Mouse (Mus musculus): ENCODE results near the gene Ptpdc1.

The Ptpdc1 gene

DNA sequence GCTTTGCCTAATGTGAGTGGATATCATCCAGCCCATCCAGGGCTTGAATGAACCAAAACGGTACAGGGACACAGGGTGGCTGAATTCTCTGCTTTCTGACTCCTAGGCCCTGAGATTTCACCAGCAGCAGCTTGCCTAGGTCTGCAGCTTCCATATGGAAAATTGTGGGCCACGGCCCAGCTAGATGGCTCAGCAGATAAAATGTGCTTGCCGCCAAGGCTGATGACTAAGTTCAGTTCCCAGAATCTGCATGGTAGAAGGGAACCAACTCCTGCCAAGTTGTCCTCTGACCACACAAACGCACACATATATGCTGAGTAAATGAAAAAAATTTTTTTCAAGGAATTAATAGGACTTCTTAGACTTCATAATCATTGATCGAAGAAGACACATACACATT is 77.2 kb downstream of the Ptpdc1 start:
- no peak for DNase-seq (ENCODE audit: low read depth, low spot score)

DNA sequence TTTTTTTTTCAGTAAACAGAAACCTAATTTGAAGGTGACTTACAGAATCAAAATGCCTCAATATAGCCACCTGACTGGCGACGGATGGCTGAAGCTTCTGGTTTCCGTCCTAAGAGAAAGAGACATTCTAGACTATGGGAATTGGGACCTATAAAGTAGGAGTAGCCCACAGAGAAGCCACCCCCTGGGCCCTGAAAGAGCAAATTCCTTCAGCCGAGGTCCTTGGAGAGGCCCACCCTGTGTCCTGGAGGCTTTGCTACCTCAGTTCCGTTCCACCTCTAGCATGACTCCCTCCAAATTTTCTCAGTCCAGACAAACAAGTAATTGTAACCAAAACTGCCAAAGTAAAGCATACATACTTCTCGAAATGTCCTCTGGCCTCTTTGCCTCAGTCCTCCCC is 77.8 kb downstream of the Ptpdc1 start:
- no peak for DNase-seq (ENCODE audit: low read depth, low spot score)

DNA sequence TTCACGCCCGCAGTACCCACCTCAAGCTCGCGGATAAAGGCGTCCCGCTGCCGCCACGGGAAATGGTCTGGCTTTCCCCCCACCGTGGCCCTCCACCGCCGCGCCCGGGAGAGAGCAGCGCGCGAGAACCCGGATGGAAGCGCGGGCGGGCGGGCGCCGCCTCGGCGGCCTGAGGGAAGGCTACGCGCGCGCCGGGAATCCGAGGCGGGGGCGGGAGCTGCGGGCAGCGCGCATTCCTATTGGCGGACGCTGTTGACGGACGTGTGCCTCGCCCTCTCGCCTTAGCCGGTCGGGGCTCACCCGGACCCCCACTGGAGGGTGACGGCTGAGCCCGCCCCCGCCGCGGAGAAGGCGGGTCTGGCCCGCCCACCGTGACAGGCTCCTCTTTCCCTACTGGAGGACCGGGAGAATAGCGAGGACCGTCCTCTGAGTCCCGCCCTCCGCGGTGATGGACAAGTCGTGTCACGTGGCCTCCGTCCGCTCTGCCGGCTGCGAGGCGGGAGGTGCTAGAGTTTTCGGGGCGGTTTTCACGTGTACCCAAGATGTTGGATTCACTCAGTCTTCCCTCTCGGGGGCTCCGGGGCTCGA is 79.0 kb downstream of the Ptpdc1 start:
- peak; percentile 98 for DNase-seq (ENCODE audit: low read depth, low spot score)

DNA sequence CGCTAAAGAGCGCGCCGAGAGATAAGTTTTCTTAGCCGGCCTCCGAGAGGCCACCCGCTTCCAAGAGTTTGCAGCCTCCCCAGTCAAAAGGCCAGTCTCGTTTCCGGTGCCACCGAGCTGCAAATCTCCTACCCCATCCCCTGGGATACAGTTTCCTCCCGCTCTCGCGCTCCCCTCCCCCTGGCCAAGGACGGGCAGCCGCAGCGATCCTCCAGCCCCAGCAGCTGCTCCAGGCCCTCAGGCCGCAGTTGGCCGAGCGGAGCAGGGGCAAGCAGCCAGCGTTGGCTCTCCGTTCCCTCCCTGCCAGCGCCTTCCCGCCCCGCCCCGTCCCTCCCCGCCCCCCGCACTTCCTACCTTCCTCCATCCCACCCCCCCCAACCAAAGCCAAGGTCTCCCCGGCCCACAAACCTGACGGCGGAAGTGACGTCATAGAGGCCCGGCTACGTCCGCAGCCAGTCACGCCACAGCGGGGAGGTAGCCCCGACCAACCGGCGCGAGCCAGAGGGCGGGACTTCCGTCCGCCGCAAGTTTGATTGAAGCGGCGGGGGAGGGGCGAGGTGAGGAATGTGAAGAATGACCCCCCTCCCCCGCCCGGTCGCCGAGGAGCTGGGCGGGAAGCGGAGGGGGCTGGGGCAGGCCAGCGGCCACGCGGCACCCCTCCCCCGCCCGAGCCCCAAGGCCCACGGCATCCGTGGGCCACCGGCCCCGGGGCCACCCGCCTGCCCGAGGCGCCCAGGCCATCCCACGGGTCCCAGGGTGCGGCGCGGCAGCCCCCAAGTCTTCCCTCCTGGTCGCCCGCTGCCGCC is 79.8 kb downstream of the Ptpdc1 start:
- peak; percentile 99 for DNase-seq (ENCODE audit: low read depth, low spot score)

DNA sequence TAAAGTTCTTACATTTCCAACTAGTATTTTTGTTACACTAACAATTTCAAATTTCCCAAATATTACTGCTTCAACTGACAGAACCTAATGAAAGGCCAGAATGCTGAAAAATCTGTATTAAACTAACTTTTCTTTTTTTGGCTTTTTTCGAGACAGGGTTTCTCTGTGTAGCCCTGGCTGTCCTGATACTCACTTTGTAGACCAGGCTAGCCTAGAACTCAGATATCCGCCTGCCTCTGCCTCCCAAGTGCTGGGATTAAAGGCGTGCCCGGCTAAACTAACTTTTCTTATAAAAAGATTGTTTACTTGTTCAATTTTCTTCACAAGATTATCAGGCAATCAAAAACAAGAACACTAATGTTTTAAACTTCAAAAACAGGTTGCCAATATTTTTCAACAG is 80.6 kb downstream of the Ptpdc1 start:
- no peak for DNase-seq (ENCODE audit: low read depth, low spot score)

DNA sequence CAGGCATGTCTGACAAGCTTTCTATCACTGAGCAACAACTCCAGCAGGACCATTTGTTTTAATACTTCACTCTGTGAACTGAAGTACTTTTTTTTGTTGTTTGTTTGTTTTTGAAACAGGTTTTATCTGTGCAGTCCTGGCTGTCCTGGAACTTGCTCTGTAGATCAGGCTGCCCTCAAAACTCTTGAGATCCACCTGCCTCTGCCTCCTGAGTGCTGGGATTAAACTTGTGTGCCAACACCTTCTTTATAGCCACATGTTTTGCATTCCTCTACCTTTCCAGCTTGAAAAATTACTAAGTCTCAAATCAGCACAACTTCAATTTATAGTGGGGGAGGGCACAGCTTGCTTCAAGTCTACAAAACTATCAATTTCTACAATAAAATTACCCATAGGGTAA is 81.1 kb downstream of the Ptpdc1 start:
- no peak for DNase-seq (ENCODE audit: low read depth, low spot score)

DNA sequence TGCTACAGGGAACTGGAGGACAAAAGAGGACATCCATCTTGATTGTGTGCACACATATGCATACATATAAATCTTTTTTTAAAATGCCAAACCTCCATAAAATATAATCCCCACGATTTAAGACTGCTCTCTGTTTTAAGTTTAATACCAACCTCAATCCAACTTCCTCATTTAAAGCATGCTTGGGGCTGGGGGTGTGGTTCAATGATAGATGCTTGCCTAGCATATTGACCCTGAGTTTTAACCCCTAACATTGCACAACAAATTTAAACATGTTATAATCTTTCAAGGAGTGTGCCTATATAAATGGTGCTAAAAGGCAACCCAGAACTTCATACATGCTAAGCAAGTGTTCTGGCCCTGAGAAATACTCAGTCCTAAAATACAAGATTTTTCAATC is 85.0 kb downstream of the Ptpdc1 start:
- DNase-seq (ENCODE audit: low read depth, low spot score) = no peak

DNA sequence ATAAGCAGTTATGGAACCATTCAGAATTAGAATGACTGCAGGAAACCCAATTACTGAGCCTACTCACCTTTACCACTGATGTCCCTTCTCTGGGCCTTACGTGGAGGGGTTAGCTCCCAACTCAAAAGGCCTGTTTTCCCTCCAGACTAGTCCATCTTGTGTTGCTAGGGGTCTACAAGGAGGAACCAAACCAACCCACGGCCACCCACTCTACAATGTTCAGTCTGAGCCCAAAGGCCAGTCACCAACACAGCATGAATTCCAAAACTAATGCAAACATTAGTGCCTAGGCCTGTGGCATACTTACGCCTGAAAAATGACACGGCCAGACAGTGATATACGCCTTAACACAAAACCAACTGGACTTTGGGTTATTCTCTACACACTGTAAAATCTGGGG is 92.0 kb downstream of the Ptpdc1 start:
- DNase-seq (ENCODE audit: low read depth, low spot score) = no peak

DNA sequence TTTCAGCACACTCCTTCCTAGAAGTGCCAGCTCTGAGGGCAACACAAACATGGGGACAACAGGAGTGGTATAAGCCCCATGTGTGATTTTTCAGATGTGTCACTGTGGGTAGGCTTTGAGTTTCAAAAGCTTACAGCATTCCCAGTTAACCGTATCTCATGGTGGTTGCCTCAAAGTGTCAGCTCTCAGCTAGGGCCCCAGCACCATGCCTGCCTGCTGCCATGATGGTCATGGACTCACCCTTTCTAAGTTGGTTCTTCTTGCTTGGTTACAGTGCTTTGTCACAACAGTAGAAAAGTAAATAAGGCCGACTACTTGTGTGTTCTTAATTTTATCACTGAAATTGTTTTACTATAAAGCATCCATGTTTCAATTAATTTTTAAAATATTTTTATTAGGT is 94.0 kb downstream of the Ptpdc1 start:
- no peak for DNase-seq (ENCODE audit: low read depth, low spot score)

DNA sequence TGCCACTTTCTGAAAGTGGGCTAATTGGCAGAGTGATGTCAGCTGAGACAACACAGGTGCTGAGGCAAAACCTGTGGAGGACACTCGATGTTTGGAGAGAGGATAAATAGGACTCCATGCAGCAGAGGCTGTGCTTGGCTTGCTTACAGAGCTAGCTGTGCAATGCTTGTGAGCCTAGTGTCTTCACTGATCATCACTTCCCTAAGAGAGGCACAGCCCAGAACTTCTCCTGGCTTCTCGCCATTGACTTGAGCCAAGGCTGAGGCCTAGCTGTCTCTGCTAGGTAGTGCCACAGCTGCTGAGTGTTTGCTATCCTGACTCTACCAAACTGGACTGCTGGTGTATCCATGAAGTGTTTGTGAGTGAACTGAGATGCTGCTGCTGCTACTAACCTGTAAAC is 94.8 kb downstream of the Ptpdc1 start:
- no peak for DNase-seq (ENCODE audit: low read depth, low spot score)

DNA sequence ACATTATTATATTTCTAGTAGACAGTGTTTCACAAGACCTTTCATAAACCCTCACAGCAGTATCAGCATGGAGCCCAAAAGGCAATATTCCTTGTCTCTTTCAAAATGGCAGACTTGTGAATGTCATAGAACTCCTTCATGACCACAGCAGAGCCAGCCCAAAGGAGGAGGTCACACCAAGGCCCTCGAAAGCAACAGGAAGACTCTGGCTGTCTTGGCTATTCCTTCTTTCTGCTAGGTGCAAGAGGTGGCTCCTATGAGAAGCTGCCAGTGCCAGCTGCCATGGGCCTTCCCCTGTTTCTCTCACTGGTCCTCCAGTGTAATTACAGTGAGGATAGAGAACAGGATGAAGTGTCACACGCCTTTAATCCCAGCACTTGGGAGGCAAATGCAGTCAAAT is 96.4 kb downstream of the Ptpdc1 start:
- no peak for DNase-seq (ENCODE audit: low read depth, low spot score)

DNA sequence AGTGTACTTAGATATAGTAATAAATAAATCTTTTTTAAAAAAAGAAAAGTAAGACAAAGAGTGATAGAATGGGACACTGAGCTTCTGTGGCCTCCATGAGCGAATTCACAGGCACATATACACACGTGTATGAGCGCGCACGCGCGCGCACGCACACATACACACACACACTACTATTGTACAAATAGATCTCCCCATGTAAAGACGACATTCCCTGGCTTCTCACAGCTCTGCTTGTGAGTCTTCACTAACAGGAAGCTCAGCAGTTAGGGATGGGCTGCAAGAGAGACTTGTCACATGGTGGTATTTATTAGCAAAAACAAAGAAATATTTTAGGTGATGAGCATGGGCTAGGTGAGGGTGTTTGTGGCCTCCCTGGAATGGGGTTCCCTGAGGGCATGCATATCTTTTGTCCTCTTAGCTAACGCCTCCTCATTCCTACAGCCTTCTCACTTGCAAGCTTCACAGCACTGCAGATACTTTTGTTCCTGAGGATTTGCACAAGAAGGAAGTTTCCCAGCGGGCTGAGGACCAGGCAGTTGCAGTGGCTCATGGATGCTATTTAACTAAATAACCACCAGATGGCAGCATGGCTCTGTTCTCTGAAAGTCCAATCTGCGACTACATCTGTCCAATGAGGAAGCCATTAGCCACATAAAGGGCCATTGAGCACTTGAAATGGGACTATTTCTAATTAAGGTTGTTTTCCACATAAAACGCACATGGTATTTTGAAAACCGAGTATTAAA is 97.2 kb downstream of the Ptpdc1 start:
- DNase-seq (ENCODE audit: low read depth, low spot score) = peak; percentile 85
